Mouse (Mus musculus) C2C12 (cell line): ENCODE measurements around the gene Bcdin3d.

Source experiments
- CEBPB ChIP-seq: IDR thresholded peaks from one replicate; pipeline ENCODE4 v1.6.1; 2011; ENCODE audit warnings: low read depth, mild to moderate bottlenecking, control low read depth, moderate library complexity
- CTCF ChIP-seq: IDR thresholded peaks from one replicate; pipeline ENCODE4 v1.5.1; 2011; ENCODE audit not compliant: control insufficient read depth, insufficient read depth, insufficient read length
- MYOD1 ChIP-seq: IDR thresholded peaks from one replicate; pipeline ENCODE4 v1.6.1; 2011; ENCODE audit warnings: low read depth; ENCODE audit not compliant: control insufficient read depth, insufficient read length

- TF ChIP-seq CTCF (no peak), MYOD1 (no peak), CEBPB (no peak)
Measured at GRCm38 (mm10) chr15:99470971-99471676, 3.4 kb downstream of the Bcdin3d start.
